Mouse (Mus musculus): ENCODE data around the gene Asb3. TPM values are rescaled to one million over a fixed set of nuclear protein-coding genes. Genes with fewer than 3 reads are reported as not detected.
"Not testable (repeated sequence)": the region's sequence is repeated elsewhere in the genome, so short reads cannot be mapped to it uniquely, and the experiment has no call there.

Gene Asb3
- polyA plus RNA-seq, 1 experiment from 2014 or later = 20.7 TPM

- no peak overlapping the region for H3K4me3 ChIP-seq (replicated peaks; ENCODE audit: low read depth, low read length)
- H3K4me2 ChIP-seq (ENCODE audit: low read length) = no peak overlapping the region
- H3K9me3 ChIP-seq (replicated peaks; ENCODE audit: low read length) = no peaks in the 10 kb centered on the region
- no peaks in the 10 kb centered on the region for H3K4me1 ChIP-seq (replicated peaks; ENCODE audit: insufficient read depth, low read length)
- no peak for TF ChIP-seq CTCF (IDR thresholded peaks at IDR 0.05; ENCODE audit: low read depth)
- no peak overlapping the region for H3K9ac ChIP-seq (ENCODE audit: low read depth, low read length)
- H3K36me3 ChIP-seq (ENCODE audit: insufficient read depth, low read length) = no peaks in the 10 kb centered on the region
- no peak for DNase-seq (ENCODE audit: low spot score)
- H3K27me3 ChIP-seq (ENCODE audit: insufficient read depth, low read length) = no peaks in the 10 kb centered on the region
- no peak for ATAC-seq (replicated peaks; ENCODE audit: low FRiP score, low read depth)
- H3K27ac ChIP-seq = no peak overlapping the region
- WGBS = 83% methylated on average over 3 of the region's 3 CpGs
Measured at GRCm38 (mm10) chr11:30996670-30997069, 111.5 kb downstream of the Asb3 start.

GRCm38 (mm10) chr11:30998199-30998598, 113.0 kb downstream of the Asb3 start:
- no peak for ATAC-seq (replicated peaks; ENCODE audit: low FRiP score, low read depth)
- WGBS = 88% methylated on average over 5 of the region's 5 CpGs
- H3K27me3 ChIP-seq (ENCODE audit: insufficient read depth, low read length) = no peaks in the 10 kb centered on the region
- no peaks in the 10 kb centered on the region for H3K9me3 ChIP-seq (replicated peaks; ENCODE audit: low read length)
- no peaks in the 10 kb centered on the region for H3K36me3 ChIP-seq (ENCODE audit: insufficient read depth, low read length)
- no peak for TF ChIP-seq CTCF (IDR thresholded peaks at IDR 0.05; ENCODE audit: low read depth)
- no peak overlapping the region for H3K4me3 ChIP-seq (replicated peaks; ENCODE audit: low read depth, low read length)
- no peak overlapping the region for H3K27ac ChIP-seq
- no peak overlapping the region for H3K4me2 ChIP-seq (ENCODE audit: low read length)
- DNase-seq (ENCODE audit: low spot score) = no peak
- H3K4me1 ChIP-seq (replicated peaks; ENCODE audit: insufficient read depth, low read length) = no peaks in the 10 kb centered on the region
- no peak overlapping the region for H3K9ac ChIP-seq (ENCODE audit: low read depth, low read length)

GRCm38 (mm10) chr11:30998704-30999103, 113.5 kb downstream of the Asb3 start:
- Histone ChIP-seq H3K4me2 (ENCODE audit: low read length) (no peak overlapping the region), H3K4me3 (replicated peaks; ENCODE audit: low read depth, low read length) (no peak overlapping the region), H3K9ac (ENCODE audit: low read depth, low read length) (no peak overlapping the region), H3K9me3 (replicated peaks; ENCODE audit: low read length) (no peaks in the 10 kb centered on the region), H3K27me3 (ENCODE audit: insufficient read depth, low read length) (no peaks in the 10 kb centered on the region), H3K4me1 (replicated peaks; ENCODE audit: insufficient read depth, low read length) (no peaks in the 10 kb centered on the region), H3K36me3 (ENCODE audit: insufficient read depth, low read length) (no peaks in the 10 kb centered on the region), H3K27ac (no peak overlapping the region)
- DNase-seq (ENCODE audit: low spot score) (no peak), ATAC-seq (replicated peaks; ENCODE audit: low FRiP score, low read depth) (no peak)
- no peak for TF ChIP-seq CTCF (IDR thresholded peaks at IDR 0.05; ENCODE audit: low read depth)
- WGBS = 88% methylated on average over 2 of the region's 2 CpGs

- DNase-seq (ENCODE audit: low spot score) = no peak
- WGBS = 80% methylated on average over 2 of the region's 2 CpGs
- Histone ChIP-seq H3K27ac (no peak overlapping the region), H3K9me3 (replicated peaks; ENCODE audit: low read length) (no peaks in the 10 kb centered on the region), H3K4me1 (replicated peaks; ENCODE audit: insufficient read depth, low read length) (no peaks in the 10 kb centered on the region), H3K4me2 (ENCODE audit: low read length) (no peak overlapping the region), H3K4me3 (replicated peaks; ENCODE audit: low read depth, low read length) (no peak overlapping the region), H3K27me3 (ENCODE audit: insufficient read depth, low read length) (no peaks in the 10 kb centered on the region), H3K36me3 (ENCODE audit: insufficient read depth, low read length) (no peaks in the 10 kb centered on the region), H3K9ac (ENCODE audit: low read depth, low read length) (no peak overlapping the region)
- no peak for TF ChIP-seq CTCF (IDR thresholded peaks at IDR 0.05; ENCODE audit: low read depth)
- ATAC-seq (replicated peaks; ENCODE audit: low FRiP score, low read depth) = no peak
Measured at GRCm38 (mm10) chr11:31000028-31000427, 114.8 kb downstream of the Asb3 start.

DNA sequence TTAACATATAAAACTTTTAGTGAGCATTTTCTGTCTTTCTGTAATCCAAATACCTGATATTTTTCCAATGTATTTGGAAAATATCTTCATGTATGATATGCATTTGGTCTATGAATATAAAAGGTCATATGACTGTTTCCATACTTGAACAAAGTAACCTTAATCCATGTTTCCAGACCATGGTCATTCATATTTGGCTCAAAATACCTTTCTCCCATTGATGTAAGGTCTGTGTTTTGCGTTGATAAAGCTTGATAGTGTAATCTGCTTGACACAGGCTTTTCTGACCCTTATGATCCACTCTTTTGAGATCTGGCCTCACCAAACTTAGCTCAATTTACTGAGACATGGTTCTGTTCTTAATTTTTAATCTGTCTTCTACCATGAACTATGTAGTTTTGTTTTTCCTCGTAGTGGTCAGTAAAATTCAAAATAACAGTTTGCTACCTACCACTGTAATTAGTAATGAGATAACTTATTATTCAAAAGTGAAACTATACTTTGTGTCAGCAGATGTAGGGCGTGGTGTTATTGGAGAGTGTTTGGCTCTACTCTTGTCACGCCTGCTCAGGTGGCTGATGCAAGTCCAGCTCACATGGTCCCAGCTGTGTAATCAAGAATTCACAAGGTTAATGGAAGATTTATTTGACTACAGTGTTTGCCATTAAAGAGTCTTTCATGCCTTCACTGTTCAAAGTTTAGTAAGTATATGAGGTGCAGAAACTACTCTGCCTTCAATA, 116.1 kb downstream of the Asb3 start:
- H3K4me1 ChIP-seq (replicated peaks; ENCODE audit: insufficient read depth, low read length) = no peaks in the 10 kb centered on the region
- no peaks in the 10 kb centered on the region for H3K9me3 ChIP-seq (replicated peaks; ENCODE audit: low read length)
- no peaks in the 10 kb centered on the region for H3K36me3 ChIP-seq (ENCODE audit: insufficient read depth, low read length)
- WGBS = 77% methylated on average over 4 of the region's 4 CpGs
- no peak overlapping the region for H3K4me3 ChIP-seq (replicated peaks; ENCODE audit: low read depth, low read length)
- H3K4me2 ChIP-seq (ENCODE audit: low read length) = no peak overlapping the region
- no peak for TF ChIP-seq CTCF (IDR thresholded peaks at IDR 0.05; ENCODE audit: low read depth)
- DNase-seq (ENCODE audit: low spot score) = no peak
- no peak overlapping the region for H3K27ac ChIP-seq
- H3K27me3 ChIP-seq (ENCODE audit: insufficient read depth, low read length) = no peaks in the 10 kb centered on the region
- ATAC-seq (replicated peaks; ENCODE audit: low FRiP score, low read depth) = no peak
- H3K9ac ChIP-seq (ENCODE audit: low read depth, low read length) = no peak overlapping the region

DNA sequence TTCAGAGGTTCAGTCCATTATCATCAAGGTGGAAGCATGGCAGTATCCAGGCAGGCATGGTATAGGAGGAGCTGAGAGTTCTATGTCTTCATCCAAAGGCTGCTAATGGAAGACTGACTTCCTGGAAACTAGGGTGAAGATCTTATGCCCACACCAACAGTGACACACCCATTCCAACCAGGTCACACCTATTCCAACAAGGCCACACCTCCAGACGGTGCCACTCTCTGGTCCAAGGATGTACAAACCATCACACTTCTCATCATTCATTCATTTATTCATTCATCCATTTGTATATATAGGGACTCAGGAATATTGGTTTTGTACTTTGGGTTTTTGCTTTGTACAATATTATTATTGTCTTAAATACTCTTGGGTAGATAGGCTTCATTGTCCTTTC, 124.5 kb downstream of the Asb3 start:
- WGBS = 95% methylated on average over 1 of the region's 1 CpGs
- H3K9me3 ChIP-seq (replicated peaks; ENCODE audit: low read length); DNase-seq (ENCODE audit: low spot score); H3K4me2 ChIP-seq (ENCODE audit: low read length); H3K4me3 ChIP-seq (replicated peaks; ENCODE audit: low read depth, low read length); H3K27ac ChIP-seq; H3K36me3 ChIP-seq (ENCODE audit: insufficient read depth, low read length); ATAC-seq (replicated peaks; ENCODE audit: low FRiP score, low read depth); H3K27me3 ChIP-seq (ENCODE audit: insufficient read depth, low read length); H3K9ac ChIP-seq (ENCODE audit: low read depth, low read length); H3K4me1 ChIP-seq (replicated peaks; ENCODE audit: insufficient read depth, low read length): not testable (repeated sequence)

DNA sequence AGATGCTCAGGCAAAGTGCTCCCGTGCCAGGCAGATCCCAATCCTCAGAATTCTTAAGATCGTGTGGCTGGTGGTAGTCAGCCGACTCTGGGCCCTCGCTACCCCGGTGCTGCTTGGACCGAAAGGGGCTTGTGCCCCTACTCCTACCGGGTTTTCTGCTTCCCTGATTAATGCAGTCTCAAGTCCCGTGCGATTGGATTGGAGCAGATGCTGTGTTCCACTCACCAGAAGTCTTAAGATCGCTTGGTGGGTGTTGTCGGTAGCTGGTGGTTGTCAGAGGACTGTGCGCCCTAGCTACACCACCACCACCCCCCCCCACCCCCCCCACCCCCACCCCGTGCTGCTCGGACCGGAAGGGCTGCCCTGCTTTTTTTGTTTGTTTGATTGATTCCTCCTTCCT, 132.2 kb downstream of the Asb3 start:
- H3K9ac ChIP-seq (ENCODE audit: low read depth, low read length); H3K9me3 ChIP-seq (replicated peaks; ENCODE audit: low read length); H3K4me1 ChIP-seq (replicated peaks; ENCODE audit: insufficient read depth, low read length); H3K4me3 ChIP-seq (replicated peaks; ENCODE audit: low read depth, low read length); H3K27me3 ChIP-seq (ENCODE audit: insufficient read depth, low read length); H3K27ac ChIP-seq; H3K36me3 ChIP-seq (ENCODE audit: insufficient read depth, low read length); H3K4me2 ChIP-seq (ENCODE audit: low read length); ATAC-seq (replicated peaks; ENCODE audit: low FRiP score, low read depth); DNase-seq (ENCODE audit: low spot score): not testable (repeated sequence)
- WGBS = 74% methylated on average over 15 of the region's 15 CpGs

Measured in kidney, postnatal 0 days (tissue).